Mouse (Mus musculus): Measurements from ENCODE around the gene Gm10053. TPM values are rescaled to one million over a fixed set of nuclear protein-coding genes. Genes with fewer than 3 reads are reported as not detected.

Gene Gm10053
- total and polyA plus RNA-seq, 2 experiments from 2014 or later, result 40.3 to 363 TPM

GRCm38 (mm10) chr19:24899578-24900544, 24.4 kb downstream of the Gm10053 start:
- TF ChIP-seq CTCF (IDR thresholded peaks at IDR 0.05; ENCODE audit: low read depth), result no peak
- H3K4me2 ChIP-seq (ENCODE audit: low read depth, low read length), result peak overlapping the region; percentile 56
- peaks cover 61% of the 10 kb centered on the region for H3K27me3 ChIP-seq (ENCODE audit: insufficient read depth, low read length)
- H3K36me3 ChIP-seq (ENCODE audit: insufficient read depth, low read length), result no peaks in the 10 kb centered on the region
- no peaks in the 10 kb centered on the region for H3K4me1 ChIP-seq (ENCODE audit: insufficient read depth, low read length)
- ATAC-seq (peak; percentile 52), DNase-seq (ENCODE audit: low spot score) (peak; percentile 20)
- no peaks in the 10 kb centered on the region for H3K9me3 ChIP-seq (ENCODE audit: low read length)
- no peak overlapping the region for H3K9ac ChIP-seq (replicated peaks; ENCODE audit: low read length)
- H3K4me3 ChIP-seq (ENCODE audit: low read length), result peak overlapping the region; percentile 32
- H3K27ac ChIP-seq, result no peak overlapping the region
- WGBS, result under 1% methylated on average over 82 of the region's 84 CpGs

DNA sequence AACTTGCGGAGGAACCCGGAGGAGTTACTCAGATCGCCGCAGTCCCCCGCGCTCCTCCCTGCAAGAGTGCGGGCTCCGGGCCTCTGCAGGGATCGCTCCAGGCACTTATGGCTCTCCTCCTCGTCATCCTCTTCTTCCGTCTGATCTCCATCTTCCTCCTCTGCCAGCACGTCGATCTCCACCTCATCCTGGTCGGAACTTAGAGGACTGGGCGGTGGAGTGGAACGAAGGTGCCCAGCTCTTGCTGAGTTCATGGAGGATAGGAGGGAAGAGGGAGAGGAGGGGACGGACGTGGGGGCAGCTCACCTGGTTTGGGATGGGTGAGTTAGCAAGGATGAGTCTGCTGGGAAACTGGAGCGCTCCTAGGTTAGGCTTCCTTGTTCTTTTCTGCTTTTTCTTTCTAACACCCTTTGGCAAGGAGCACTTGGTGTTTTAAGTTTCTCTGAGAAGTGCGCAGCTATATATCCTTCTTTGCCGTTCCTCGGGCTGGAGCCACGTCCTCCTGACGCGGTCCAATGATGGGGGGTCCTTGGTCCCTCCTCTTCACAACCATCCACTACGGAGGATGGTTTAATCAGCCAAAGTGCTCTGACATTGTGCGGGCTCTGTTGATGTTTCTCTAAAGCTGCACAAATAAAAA, 25.2 kb downstream of the Gm10053 start, which contains the start of gene Foxd4:
TSS of gene Foxd4 (minus strand) at position 617 of the 640 bp plus-strand sequence.
- peaks cover 61% of the 10 kb centered on the region for H3K27me3 ChIP-seq (ENCODE audit: insufficient read depth, low read length)
- peak; percentile 28 for ATAC-seq

DNA sequence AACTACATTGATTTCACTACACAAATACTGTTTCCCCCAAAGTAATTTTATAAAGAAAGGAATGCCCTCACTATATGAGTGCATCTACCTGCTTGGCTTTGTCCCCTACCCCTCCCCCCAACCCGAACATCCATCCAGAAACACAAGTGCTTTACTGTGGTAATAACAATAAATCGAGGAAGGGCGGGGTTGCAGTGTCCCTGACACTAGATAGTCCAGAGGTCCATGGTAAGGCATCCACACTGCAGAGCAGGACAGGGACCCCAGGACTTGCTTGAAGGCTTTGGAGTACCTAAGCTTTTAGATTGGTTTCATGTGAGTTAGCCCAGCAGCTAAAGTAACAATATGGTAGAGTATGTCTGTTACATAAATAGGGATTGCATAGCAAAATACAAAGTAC, 26.2 kb downstream of the Gm10053 start:
- no peaks in the 10 kb centered on the region for H3K9me3 ChIP-seq (ENCODE audit: low read length)

More for the DNA sequence above, 25.2 kb downstream of the Gm10053 start, which contains the start of gene Foxd4:
- Histone ChIP-seq H3K27ac (no peak within 1 kb of the TSS), H3K9ac (replicated peaks; ENCODE audit: low read length) (no peak within 1 kb of the TSS), H3K4me3 (ENCODE audit: low read length) (peak within 1 kb of the TSS; percentile 32), H3K4me1 (ENCODE audit: insufficient read depth, low read length) (no peaks in the 10 kb centered on the region), H3K4me2 (ENCODE audit: low read depth, low read length) (peak within 1 kb of the TSS; percentile 56), H3K9me3 (ENCODE audit: low read length) (no peaks in the 10 kb centered on the region), H3K36me3 (ENCODE audit: insufficient read depth, low read length) (no peaks in the 10 kb centered on the region)
- DNase-seq (ENCODE audit: low spot score), result no peak
- under 1% methylated on average over 27 of the region's 27 CpGs for WGBS
- TF ChIP-seq CTCF (IDR thresholded peaks at IDR 0.05; ENCODE audit: low read depth), result no peak

DNA sequence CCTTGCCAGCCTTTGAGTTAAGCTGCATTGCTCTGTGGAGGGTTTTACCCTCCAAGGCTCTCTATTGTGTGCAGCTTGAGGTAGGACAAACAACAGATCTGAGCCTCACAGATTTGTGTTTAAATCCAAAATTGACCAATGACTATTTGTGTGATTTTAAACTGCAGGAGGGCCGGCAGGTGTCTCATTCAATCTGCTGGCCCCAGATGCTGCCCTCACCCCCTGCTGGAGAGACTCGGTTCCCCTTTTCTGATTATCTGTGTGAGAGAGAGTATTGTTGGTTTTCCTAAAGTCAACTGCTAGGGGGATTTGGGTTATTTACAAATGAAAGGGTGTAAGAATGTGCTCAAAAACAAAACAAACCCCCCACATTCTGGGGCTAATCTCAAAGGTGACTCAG, 26.8 kb downstream of the Gm10053 start:
- no peak for ATAC-seq
- Histone ChIP-seq H3K27me3 (ENCODE audit: insufficient read depth, low read length) (peaks cover 48% of the 10 kb centered on the region), H3K4me3 (ENCODE audit: low read length) (no peak overlapping the region), H3K27ac (no peak overlapping the region), H3K4me2 (ENCODE audit: low read depth, low read length) (no peak overlapping the region), H3K36me3 (ENCODE audit: insufficient read depth, low read length) (no peaks in the 10 kb centered on the region), H3K9ac (replicated peaks; ENCODE audit: low read length) (no peak overlapping the region), H3K4me1 (ENCODE audit: insufficient read depth, low read length) (no peaks in the 10 kb centered on the region), H3K9me3 (ENCODE audit: low read length) (no peaks in the 10 kb centered on the region)
- no peak for TF ChIP-seq CTCF (IDR thresholded peaks at IDR 0.05; ENCODE audit: low read depth)
- DNase-seq (ENCODE audit: low spot score), result no peak
- WGBS, result 6% methylated on average over 2 of the region's 2 CpGs

More for the DNA sequence above, 26.2 kb downstream of the Gm10053 start:
- H3K4me1 ChIP-seq (ENCODE audit: insufficient read depth, low read length), result no peaks in the 10 kb centered on the region
- H3K4me3 ChIP-seq (ENCODE audit: low read length), result no peak overlapping the region
- 7% methylated on average over 3 of the region's 3 CpGs for WGBS
- no peak overlapping the region for H3K27ac ChIP-seq
- TF ChIP-seq CTCF (IDR thresholded peaks at IDR 0.05; ENCODE audit: low read depth), result no peak
- H3K4me2 ChIP-seq (ENCODE audit: low read depth, low read length), result no peak overlapping the region
- no peak for ATAC-seq
- no peak for DNase-seq (ENCODE audit: low spot score)
- no peak overlapping the region for H3K9ac ChIP-seq (replicated peaks; ENCODE audit: low read length)
- H3K36me3 ChIP-seq (ENCODE audit: insufficient read depth, low read length), result no peaks in the 10 kb centered on the region
- H3K27me3 ChIP-seq (ENCODE audit: insufficient read depth, low read length), result peaks cover 54% of the 10 kb centered on the region

DNA sequence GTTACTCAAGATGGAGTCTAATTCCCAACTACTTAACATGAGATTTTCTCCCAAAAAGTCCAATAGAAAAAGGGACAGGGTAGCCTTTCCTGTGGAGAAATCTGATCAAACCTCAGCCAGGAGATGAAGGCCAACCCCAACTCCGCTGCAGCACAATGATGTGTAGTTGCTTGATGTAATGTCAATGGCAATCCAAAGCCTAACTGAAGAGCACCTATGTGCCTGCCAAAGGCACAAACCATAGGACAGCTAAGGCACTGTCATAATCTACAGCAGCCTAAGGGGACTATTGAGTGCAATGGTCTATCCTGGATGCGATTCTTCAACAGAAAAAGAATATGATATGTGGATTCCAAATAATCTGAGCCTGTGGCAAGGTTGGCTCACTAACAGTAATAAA, 27.3 kb downstream of the Gm10053 start:
- Histone ChIP-seq H3K9ac (replicated peaks; ENCODE audit: low read length) (no peak overlapping the region), H3K9me3 (ENCODE audit: low read length) (no peaks in the 10 kb centered on the region), H3K4me2 (ENCODE audit: low read depth, low read length) (no peak overlapping the region), H3K27ac (no peak overlapping the region), H3K36me3 (ENCODE audit: insufficient read depth, low read length) (no peaks in the 10 kb centered on the region), H3K4me3 (ENCODE audit: low read length) (no peak overlapping the region), H3K4me1 (ENCODE audit: insufficient read depth, low read length) (no peaks in the 10 kb centered on the region), H3K27me3 (ENCODE audit: insufficient read depth, low read length) (peaks cover 45% of the 10 kb centered on the region)
- TF ChIP-seq CTCF (IDR thresholded peaks at IDR 0.05; ENCODE audit: low read depth), result no peak
- no peak for ATAC-seq
- DNase-seq (ENCODE audit: low spot score), result no peak
- 56% methylated on average over 2 of the region's 2 CpGs for WGBS

GRCm38 (mm10) chr19:24907655-24908054, 32.2 kb downstream of the Gm10053 start:
- DNase-seq (ENCODE audit: low spot score), result no peak
- Histone ChIP-seq H3K4me1 (ENCODE audit: insufficient read depth, low read length) (no peaks in the 10 kb centered on the region), H3K9me3 (ENCODE audit: low read length) (no peaks in the 10 kb centered on the region), H3K4me2 (ENCODE audit: low read depth, low read length) (no peak overlapping the region), H3K27ac (no peak overlapping the region), H3K9ac (replicated peaks; ENCODE audit: low read length) (no peak overlapping the region), H3K27me3 (ENCODE audit: insufficient read depth, low read length) (peaks cover 7% of the 10 kb centered on the region), H3K4me3 (ENCODE audit: low read length) (no peak overlapping the region), H3K36me3 (ENCODE audit: insufficient read depth, low read length) (no peaks in the 10 kb centered on the region)
- WGBS, result 92% methylated on average over 4 of the region's 6 CpGs
- ATAC-seq, result no peak
- TF ChIP-seq CTCF (IDR thresholded peaks at IDR 0.05; ENCODE audit: low read depth), result no peak
